Mouse (Mus musculus) E14TG2a.4 (cell line): ENCODE results near the gene Gsg1l.

Experiments used
- CTCF ChIP-seq: conservative IDR thresholded peaks from 2 replicates; pipeline ENCODE4 v1.5.1; 2014; ENCODE audit warnings: low read length
- NANOG ChIP-seq: IDR thresholded peaks from 2 replicates; pipeline ENCODE4 v1.6.1; 2014; ENCODE audit warnings: borderline replicate concordance, low read length, mixed read lengths

DNA sequence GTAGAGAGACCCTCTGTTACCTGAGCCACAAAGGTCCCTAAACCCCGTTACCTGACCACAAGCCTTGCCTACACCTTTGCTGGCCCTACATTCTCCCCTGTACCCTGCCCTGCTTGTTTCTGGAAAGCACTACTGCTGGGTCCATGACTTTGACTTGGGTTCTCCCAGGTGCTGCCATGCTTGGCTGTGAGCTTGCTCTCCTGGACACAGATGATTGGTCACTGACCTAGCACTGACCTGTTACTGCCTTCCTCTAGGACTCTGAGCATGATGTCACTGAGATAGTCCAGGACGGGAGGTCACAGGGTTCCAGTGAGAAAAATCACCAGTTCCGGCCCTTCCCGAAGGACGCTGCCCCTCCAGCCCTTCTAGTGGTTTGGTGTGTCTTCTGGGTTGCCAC is 123.4 kb downstream of the Gsg1l start:
- TF ChIP-seq CTCF (no peak), NANOG (no peak)
